Mouse (Mus musculus) CH12.LX (cell line): ENCODE measurements around the gene Neu4. TPM values are rescaled to one million over a fixed set of nuclear protein-coding genes. Genes with fewer than 3 reads are reported as not detected.
"Not testable (repeated sequence)": the region's sequence is repeated elsewhere in the genome, so short reads cannot be mapped to it uniquely, and the experiment has no call there.

Experiments used
- DNase-seq: peaks from one replicate; pipeline ENCODE4 v3.0.0-alpha.2; 2013; ENCODE audit errors: extremely low read depth
- H3K27ac ChIP-seq: 2 replicates; pipeline ENCODE4 v1.5.1; 2012; ENCODE audit warnings: low read depth, mild to moderate bottlenecking, control low read depth, moderate library complexity; ENCODE audit not compliant: insufficient read depth
- H3K27me3 ChIP-seq: replicated peaks from 2 replicates; pipeline ENCODE3; 2012; ENCODE audit warnings: inconsistent platforms
- H3K36me3 ChIP-seq, 2 experiments: replicated peaks in 1 of 2; 2 replicates each; pipeline versions ENCODE3 to v1.6.1; 2012; ENCODE audit warnings: inconsistent platforms in 1 of 2, low read length in 1 of 2, mild to moderate bottlenecking in 1 of 2, mixed read lengths in 1 of 2, moderate library complexity in 1 of 2; ENCODE audit not compliant: control insufficient read depth in 1 of 2, insufficient read depth in 1 of 2
- H3K4me1 ChIP-seq, 2 experiments: 2 replicates each; pipeline ENCODE4 v1.6.1; 2012; ENCODE audit warnings: inconsistent platforms in 1 of 2, moderate library complexity in 1 of 2; ENCODE audit not compliant: insufficient read depth in 2 of 2, control insufficient read depth in 1 of 2
- H3K4me2 ChIP-seq: 2 replicates; pipeline ENCODE4 v1.6.1; 2012; ENCODE audit warnings: low read depth, mild to moderate bottlenecking, control low read depth; ENCODE audit not compliant: poor library complexity, insufficient read depth, severe bottlenecking
- H3K4me3 ChIP-seq, 3 experiments: fragments of 150-350 bp in 1 of 3; sonication (generic) in 1 of 3; replicated peaks in 1 of 3; 2 replicates each; pipeline versions ENCODE3 to v1.5.1; 2011 to 2012; ENCODE audit warnings: low read depth in 2 of 3, low read length in 2 of 3, mild to moderate bottlenecking in 2 of 3, moderate library complexity in 2 of 3, control low read depth in 1 of 3, improper control_type of control experiment in 1 of 3, inconsistent platforms in 1 of 3, mixed read lengths in 1 of 3; ENCODE audit not compliant: poor library complexity in 1 of 3
- H3K79me2 ChIP-seq: replicated peaks from 2 replicates; pipeline ENCODE4 v1.6.1; 2012; ENCODE audit warnings: mild to moderate bottlenecking, moderate library complexity; ENCODE audit not compliant: control insufficient read depth, poor library complexity, insufficient read depth, severe bottlenecking; ENCODE audit errors: extremely low read depth
- H3K9ac ChIP-seq: 2 replicates; pipeline ENCODE4 v1.6.1; 2012; ENCODE audit warnings: low read depth, mild to moderate bottlenecking, control low read depth, moderate library complexity; ENCODE audit not compliant: insufficient read depth
- H3K9me3 ChIP-seq: replicated peaks from 2 replicates; pipeline ENCODE3; 2012; ENCODE audit warnings: low read length, inconsistent platforms, mixed read lengths
- CHD2 ChIP-seq: IDR thresholded peaks from 2 replicates; pipeline ENCODE4 v1.6.1; 2011; ENCODE audit warnings: low read length, improper control_type of control experiment
- CTCF ChIP-seq, 2 experiments: IDR thresholded peaks in 1 of 2; conservative IDR thresholded peaks in 1 of 2; 2 replicates each; pipeline ENCODE4 v1.5.1; 2011 to 2012; ENCODE audit warnings: low read depth in 2 of 2, low read length in 2 of 2, improper control_type of control experiment in 1 of 2, inconsistent platforms in 1 of 2, mild to moderate bottlenecking in 1 of 2, moderate library complexity in 1 of 2
- EP300 ChIP-seq: IDR thresholded peaks from 2 replicates; pipeline ENCODE4 v1.6.1; 2011; ENCODE audit warnings: low read length, improper control_type of control experiment
- HCFC1 ChIP-seq: IDR thresholded peaks from 2 replicates; pipeline ENCODE4 v1.6.1; 2012; ENCODE audit warnings: low read depth, mild to moderate bottlenecking, inconsistent platforms, low read length, improper control_type of control experiment
- IRF4 ChIP-seq: IDR thresholded peaks from 2 replicates; pipeline ENCODE4 v1.6.1; 2014; ENCODE audit warnings: low read depth, mild to moderate bottlenecking, inconsistent platforms, low read length, improper control_type of control experiment
- JUND ChIP-seq: conservative IDR thresholded peaks from 2 replicates; pipeline ENCODE4 v1.6.1; 2011; ENCODE audit warnings: low read depth, low read length, improper control_type of control experiment
- MAFK ChIP-seq: IDR thresholded peaks from 2 replicates; pipeline ENCODE4 v1.6.1; 2011; ENCODE audit warnings: low read length, improper control_type of control experiment; ENCODE audit not compliant: insufficient replicate concordance
- MAX ChIP-seq: IDR thresholded peaks from 2 replicates; pipeline ENCODE4 v1.6.1; 2011; ENCODE audit warnings: low read length, improper control_type of control experiment
- MXI1 ChIP-seq: IDR thresholded peaks from 2 replicates; pipeline ENCODE4 v1.6.1; 2011; ENCODE audit warnings: mild to moderate bottlenecking, low read depth, low read length, improper control_type of control experiment
- MYC ChIP-seq: IDR thresholded peaks from 2 replicates; pipeline ENCODE4 v1.6.1; 2011; ENCODE audit warnings: low read depth, mild to moderate bottlenecking, improper control_type of control experiment, low read length
- PAX5 ChIP-seq: IDR thresholded peaks from 2 replicates; pipeline ENCODE4 v1.6.1; 2012; ENCODE audit warnings: low read length, inconsistent platforms, mixed read lengths
- SMC3 ChIP-seq: IDR thresholded peaks from 2 replicates; pipeline ENCODE4 v1.6.1; 2011; ENCODE audit warnings: low read depth, low read length, improper control_type of control experiment
- TCF12 ChIP-seq: IDR thresholded peaks from 2 replicates; pipeline ENCODE4 v1.6.1; 2014; ENCODE audit warnings: low read depth, mild to moderate bottlenecking, inconsistent platforms, low read length, improper control_type of control experiment
- UBTF ChIP-seq: IDR thresholded peaks from 2 replicates; pipeline ENCODE4 v1.6.1; 2012; ENCODE audit warnings: low read depth, mild to moderate bottlenecking, inconsistent platforms, low read length, improper control_type of control experiment, moderate library complexity
- USF1 ChIP-seq: IDR thresholded peaks from 2 replicates; pipeline ENCODE4 v1.6.1; 2014; ENCODE audit warnings: low read depth, mild to moderate bottlenecking, inconsistent platforms, low read length, improper control_type of control experiment
- USF2 ChIP-seq: conservative IDR thresholded peaks from 2 replicates; pipeline ENCODE4 v1.6.1; 2011; ENCODE audit warnings: low read depth, low read length, improper control_type of control experiment
- ZC3H11A ChIP-seq: IDR thresholded peaks from 2 replicates; pipeline ENCODE4 v1.6.1; 2012; ENCODE audit warnings: low read depth, mild to moderate bottlenecking, inconsistent platforms, low read length, improper control_type of control experiment
- ZNF384 ChIP-seq: IDR thresholded peaks from 2 replicates; pipeline ENCODE4 v1.6.1; 2012; ENCODE audit warnings: low read depth, low read length, improper control_type of control experiment, inconsistent platforms
- dilution Hi-C: fragments of 300-500 bp; cut with MboI; formaldehyde crosslinking; loops from 2 replicates; pipeline ENCODE4 v1.14.3; 2020; ENCODE audit warnings: low sequenced_read_pairs; ENCODE audit not compliant: extremely low pct_unique_long_range_greater_than_20kb, extremely low pct_ligation_motif_present
- in situ Hi-C: fragments of 300-500 bp; cut with MboI; formaldehyde crosslinking; loops from 3 replicates; pipeline ENCODE4 v1.14.3; 2019; ENCODE audit warnings: low sequenced_read_pairs, low pct_ligation_motif_present, low pct_unique_long_range_greater_than_20kb, mixed read lengths
- polyA plus RNA-seq: library from polyadenylated mRNA; unstranded; fragments of >175 nt; gene quantifications from 2 replicates; pipeline ENCODE4 v1.2.1, GENCODE M21; 2012; ENCODE audit warnings: low read depth; ENCODE audit not compliant: insufficient read length
- total RNA-seq, 2 experiments: library from RNA; depleted of rRNA; stranded (reverse); fragments of 300-350 nt in 1 of 2; fragments of >200 nt in 1 of 2; gene quantifications; 2 replicates each; pipeline ENCODE4 v1.2.3; 2012 to 2014

The Neu4 gene
- total and polyA plus RNA-seq, 3 experiments: not detected

- Histone ChIP-seq H3K27ac (no peak overlapping the region), H3K4me2 (no peak overlapping the region), H3K9me3 (no peaks in the 10 kb centered on the region), H3K4me1 (peaks cover 0 to 7% of the 10 kb centered on the region in 2 experiments; a peak in 2 of 4 replicates), H3K9ac (no peak overlapping the region), H3K79me2 (no peaks in the 10 kb centered on the region), H3K36me3 (no peaks in the 10 kb centered on the region), H3K4me3 (no peak overlapping the region), H3K27me3 (no peaks in the 10 kb centered on the region)
- TF ChIP-seq ZC3H11A: no peak
- TF ChIP-seq UBTF: no peak
- TF ChIP-seq MAFK: no peak
- TF ChIP-seq MXI1: no peak
- TF ChIP-seq EP300: no peak
- TF ChIP-seq USF2: no peak
- no peak for TF ChIP-seq USF1
- TF ChIP-seq CTCF (conservative IDR thresholded peaks at IDR 0.05 in 1 of 2, IDR thresholded peaks at IDR 0.05 in 1 of 2; ENCODE audit: low read depth in 2 of 2, low read length in 2 of 2): no peak
- no peak for TF ChIP-seq HCFC1
- TF ChIP-seq MYC: no peak
- TF ChIP-seq IRF4: no peak
- TF ChIP-seq SMC3: no peak
- TF ChIP-seq PAX5: no peak
- no peak for TF ChIP-seq JUND
- no peak for TF ChIP-seq CHD2
- TF ChIP-seq TCF12: no peak
- dilution Hi-C loops (no loop called here), in situ Hi-C loops (no loop called here)
- no peak for DNase-seq
Measured at GRCm38 (mm10) chr1:93986167-93986566, 34.1 kb upstream of the Neu4 start.

- Histone ChIP-seq H3K9ac (no peak overlapping the region), H3K36me3 (no peaks in the 10 kb centered on the region), H3K9me3 (no peaks in the 10 kb centered on the region), H3K4me3 (no peak overlapping the region), H3K4me1 (peaks cover 0 to 8% of the 10 kb centered on the region in 2 experiments; a peak in 2 of 4 replicates), H3K4me2 (no peak overlapping the region), H3K27me3 (no peaks in the 10 kb centered on the region), H3K27ac (no peak overlapping the region), H3K79me2 (no peaks in the 10 kb centered on the region)
- no peak for DNase-seq
- TF ChIP-seq CTCF (conservative IDR thresholded peaks at IDR 0.05 in 1 of 2, IDR thresholded peaks at IDR 0.05 in 1 of 2; ENCODE audit: low read depth in 2 of 2, low read length in 2 of 2) (peak in 1 of 2 experiments; percentile 9; a peak in 1 of 4 replicates), ZNF384 (peak; percentile 8; the same call in 1 of the 2 replicates), MAX (no peak)
- dilution Hi-C loops (no loop called here), in situ Hi-C loops (no loop called here)
Measured at GRCm38 (mm10) chr1:93988786-93989185, 31.5 kb upstream of the Neu4 start.

GRCm38 (mm10) chr1:93990209-93990608, 30.0 kb upstream of the Neu4 start, which contains the start of gene Gal3st2c:
Gene Gal3st2c, plus strand, starts transcription at chr1:93990509.
- H3K27ac ChIP-seq, H3K27me3 ChIP-seq, H3K4me3 ChIP-seq, H3K36me3 ChIP-seq, in situ Hi-C loops, dilution Hi-C loops, H3K4me2 ChIP-seq, H3K4me1 ChIP-seq, H3K9ac ChIP-seq, DNase-seq, H3K79me2 ChIP-seq, H3K9me3 ChIP-seq: not testable (repeated sequence)

- H3K36me3 ChIP-seq, in situ Hi-C loops, H3K79me2 ChIP-seq, H3K4me1 ChIP-seq, H3K4me3 ChIP-seq, H3K9ac ChIP-seq, H3K27ac ChIP-seq, H3K27me3 ChIP-seq, H3K9me3 ChIP-seq, H3K4me2 ChIP-seq, dilution Hi-C loops: not testable (repeated sequence)
- DNase-seq: peak; percentile 6
Measured at GRCm38 (mm10) chr1:93991068-93991467, 29.2 kb upstream of the Neu4 start.
